Mouse (Mus musculus) thymus, postnatal 14 days (tissue): ENCODE measurements around the gene Slirp.
"Not testable (repeated sequence)": the region's sequence is repeated elsewhere in the genome, so short reads cannot be mapped to it uniquely, and the experiment has no call there.

Experiments used
- DNase-seq: peaks from one replicate; pipeline ENCODE4 v3.0.0; 2021

The Slirp gene

DNA sequence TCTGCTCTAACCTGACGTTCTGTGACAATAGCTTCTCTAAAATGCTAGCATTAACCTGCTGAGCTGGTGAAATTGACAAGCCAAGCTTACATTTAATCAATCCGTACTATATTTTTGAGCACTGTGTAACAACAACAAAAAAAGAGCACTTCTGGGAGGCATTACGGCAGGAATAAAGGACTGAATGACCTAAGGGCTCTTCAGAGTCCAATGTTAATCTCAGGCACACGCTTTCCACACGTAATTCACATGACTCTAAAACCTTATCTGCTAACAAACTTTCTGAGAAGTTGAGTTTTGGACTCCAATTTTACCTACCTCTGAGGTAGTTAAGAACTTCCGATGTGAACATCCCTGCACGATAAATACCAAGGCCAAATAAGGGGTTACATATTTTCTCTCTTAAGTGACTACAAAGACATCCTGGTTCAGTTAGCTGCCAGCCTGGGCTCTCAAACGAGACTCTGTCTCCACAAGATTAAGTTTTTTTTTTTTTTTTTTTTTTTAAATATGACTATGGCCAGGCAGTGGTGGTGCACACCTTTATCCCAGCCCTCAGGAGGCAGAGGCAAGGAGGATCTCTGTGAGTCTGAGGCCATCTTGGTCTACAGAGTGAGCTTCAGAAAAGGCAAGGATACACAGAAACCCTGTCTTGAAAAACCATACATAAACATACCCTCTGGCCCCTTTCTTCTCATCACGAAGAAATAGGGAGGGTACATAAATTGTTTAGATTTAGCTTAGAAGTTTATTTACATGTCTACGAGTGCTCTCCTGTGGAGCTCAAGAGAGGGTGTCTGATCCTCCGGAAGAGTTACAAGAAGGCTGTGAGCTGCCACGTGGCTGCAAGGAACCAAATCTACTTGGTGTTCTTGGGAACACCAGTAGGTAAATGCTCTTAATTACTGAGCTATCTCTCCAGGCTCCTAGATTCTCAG lies 1.2 kb upstream of the Slirp start:
- no peak for DNase-seq

DNA sequence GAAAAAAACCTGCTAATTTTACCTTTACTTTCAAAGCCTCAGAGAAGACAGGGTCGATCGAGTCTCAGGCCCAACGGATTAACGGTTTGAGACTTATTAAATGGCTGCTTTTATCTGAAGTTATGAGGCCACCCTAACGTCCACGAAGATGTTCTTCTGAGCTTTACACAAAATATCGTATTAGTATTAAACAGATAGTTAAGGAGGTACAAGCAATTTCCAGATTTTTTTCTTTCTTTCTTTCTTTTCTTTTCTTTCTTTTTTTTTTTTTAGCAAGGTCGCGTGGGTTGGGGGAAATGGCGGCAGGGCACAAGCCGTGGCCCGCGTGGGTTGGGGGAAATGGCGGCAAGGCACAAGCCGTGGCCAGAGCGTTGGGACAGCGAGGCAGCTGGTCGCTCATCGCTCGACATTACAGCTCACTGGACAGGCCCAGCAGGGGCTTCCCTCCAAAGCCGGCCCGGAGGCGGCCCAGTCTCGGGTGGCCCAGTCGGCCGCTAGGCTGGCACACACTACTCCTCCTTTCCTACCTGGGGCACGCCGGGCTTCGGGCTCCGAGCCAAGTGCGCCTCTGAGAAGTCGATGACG lies 489 bp upstream of the Slirp start:
- no peak for DNase-seq

DNA sequence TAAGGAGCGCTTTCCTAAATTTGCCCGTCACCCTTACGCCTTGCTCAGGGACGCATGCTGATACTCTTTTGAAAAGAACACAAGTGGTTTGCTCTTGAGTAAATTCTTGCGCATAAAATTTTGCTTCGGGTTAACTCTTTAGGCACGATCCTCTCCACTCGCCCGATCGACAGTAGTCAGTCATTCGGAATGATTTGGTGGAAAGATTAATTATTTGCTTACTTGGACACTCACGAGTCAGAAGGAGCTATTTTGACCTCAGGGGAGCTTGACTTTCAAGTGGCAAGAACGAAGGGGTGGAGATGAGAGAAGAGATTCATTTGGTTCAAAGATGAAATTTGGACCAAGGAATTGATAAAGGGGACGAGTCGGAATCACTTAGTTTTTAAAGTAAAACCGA lies 515 bp downstream of the Slirp start:
- DNase-seq = peak; percentile 5

DNA sequence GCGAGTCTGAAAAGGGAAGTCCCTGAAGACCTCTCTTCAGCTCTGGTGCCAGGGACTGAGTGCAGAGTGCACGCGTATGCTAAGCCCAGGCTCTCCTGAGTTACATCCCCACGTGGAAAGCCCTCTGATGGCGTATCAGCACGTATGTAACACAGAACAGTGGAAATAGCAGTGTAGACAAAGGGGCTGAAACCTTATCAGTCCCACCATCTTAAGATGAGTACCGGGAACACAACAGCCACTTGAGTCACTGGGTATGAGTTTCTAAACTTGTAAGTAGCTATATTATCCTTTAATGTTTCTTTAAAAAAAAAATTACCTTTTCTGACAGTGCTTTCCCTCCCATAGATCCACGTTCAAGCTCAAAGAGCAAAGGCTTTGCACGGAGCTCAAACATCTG lies 5.8 kb downstream of the Slirp start:
- DNase-seq = no peak

DNA sequence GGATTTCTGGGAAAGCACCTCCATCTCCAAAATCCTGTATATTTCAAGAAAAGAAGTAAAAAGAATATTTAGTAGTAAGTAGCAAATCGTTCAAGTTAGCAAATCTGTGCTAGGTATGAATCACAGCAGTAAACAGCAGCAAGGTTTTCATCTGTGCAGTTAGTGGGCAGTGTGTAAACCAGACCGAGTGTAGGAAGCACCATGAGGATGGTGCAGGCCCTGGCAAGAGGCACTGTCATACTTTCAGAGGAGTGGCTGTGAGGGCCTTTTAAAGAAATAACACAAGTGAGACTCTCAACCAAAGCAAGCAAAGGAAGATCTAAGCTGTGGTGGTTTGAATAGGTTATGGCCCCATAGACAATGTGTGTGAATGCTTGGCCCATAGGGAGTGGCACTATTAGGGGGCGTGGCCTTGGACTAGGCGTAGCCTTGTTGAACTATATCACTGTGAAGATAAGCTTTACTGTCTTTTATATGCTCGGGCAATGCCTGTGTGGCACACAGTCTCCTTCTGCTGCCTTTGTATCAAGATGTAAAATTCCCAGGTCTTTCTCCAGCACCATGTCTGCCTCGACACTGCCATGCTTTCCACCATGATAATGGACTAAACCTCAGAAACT lies 21.1 kb downstream of the Slirp start:
- DNase-seq = no peak

DNA sequence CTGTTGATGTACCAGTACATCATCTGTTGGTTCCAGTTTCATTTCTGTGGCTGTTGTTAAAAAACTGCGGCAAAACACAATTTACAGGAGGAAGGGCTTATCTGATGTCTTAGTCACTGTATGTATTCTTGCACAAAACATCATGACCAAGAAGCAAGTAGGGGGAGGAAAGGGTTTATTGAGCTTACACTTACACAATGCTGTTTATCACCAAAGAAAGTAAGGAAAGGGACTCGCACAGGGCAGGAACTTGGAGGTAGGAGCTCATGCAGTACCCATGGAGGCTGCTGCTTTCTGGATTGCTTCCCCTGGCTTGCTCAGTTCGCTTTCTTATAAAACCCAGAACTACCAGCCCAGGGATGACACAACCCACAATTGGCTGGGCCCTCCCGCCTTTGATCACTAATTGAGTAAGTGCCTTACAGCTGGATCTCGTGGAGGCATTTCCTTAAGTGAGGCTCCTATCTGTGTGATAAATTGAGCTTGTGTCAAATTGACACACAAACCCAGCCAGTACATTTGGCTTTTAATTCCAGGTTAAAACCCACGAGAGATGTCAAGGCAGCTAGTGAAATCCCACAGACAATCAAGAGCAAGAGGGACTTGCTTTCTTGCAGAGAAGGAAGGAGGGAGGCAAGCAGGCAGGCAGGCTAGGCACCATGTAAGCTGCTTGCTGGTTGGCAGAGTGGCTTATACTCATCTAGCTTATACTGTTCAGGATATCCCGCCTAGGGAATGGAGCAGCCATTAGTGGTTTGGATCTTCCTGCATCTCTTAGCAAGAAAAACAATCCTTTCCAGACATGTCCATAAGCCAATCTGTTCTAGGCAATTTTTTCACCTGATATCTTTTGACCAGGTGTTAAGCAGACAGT lies 26.8 kb downstream of the Slirp start:
- no peak for DNase-seq

DNA sequence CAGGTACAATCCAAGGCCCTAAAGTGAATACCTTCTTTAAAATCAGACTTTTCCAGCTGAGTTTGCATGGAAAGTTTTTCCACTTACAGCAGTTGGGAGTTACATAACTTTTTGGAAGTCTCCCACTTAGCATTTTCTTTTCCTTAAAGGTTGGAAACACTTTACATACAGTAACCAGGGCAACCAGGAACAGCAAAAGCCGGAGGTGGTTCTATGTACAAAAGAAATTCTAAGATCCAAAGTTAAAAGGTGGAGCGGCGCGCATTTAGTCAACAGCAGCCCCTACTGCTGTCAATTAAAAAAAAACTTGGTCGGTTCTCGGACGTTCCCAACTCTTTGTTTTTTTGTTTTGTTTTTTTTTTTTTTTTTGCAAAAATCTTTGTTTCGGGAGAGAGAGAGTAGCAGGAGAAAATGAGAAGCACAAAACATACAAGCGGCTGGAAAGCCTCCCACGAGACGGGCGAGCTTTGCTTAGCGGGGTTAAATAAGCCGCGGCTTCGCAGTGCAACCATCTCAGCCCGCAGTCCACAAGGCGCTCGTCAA lies 27.8 kb downstream of the Slirp start:
- no peak for DNase-seq

DNA sequence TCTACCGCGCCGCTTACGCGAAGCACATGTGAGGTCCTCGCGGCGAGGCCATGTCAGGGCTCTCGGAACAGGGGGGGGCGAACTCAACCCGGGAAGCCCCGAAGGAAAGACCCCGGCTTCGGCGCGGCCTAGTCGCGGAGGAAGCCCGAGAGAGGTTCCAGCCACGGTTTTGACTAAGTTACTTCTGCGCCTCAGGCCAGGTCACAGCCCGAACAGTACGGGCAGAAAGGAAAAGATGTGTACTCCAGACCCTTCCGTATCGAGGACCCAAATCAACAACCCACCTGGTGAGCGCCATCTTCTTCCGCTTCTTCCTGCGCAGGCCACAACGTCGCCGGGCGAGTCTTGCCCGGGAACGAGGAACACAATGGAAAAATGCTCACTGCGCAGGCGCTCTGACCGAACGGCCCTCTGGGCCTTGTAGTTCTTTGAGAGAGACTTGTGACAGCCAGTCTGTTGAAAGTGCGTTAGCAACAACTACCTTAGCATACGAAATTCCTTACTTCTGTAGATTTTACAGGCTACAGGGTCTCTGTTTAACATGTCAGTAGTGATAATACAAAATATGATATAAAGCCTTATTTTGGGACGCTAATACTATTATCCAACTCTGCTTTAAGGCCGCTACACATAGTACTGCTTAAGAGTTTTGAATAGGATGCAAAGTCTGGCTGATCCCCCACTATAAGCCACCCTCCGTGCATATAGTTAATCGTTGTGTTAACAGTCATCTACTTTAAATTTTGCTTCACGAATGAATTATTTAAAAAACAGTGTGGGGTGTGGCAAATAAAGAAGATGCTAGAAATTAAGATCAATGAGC lies 28.5 kb downstream of the Slirp start, which contains the start of gene Snw1:
TSS of gene Snw1 (minus strand) at position 311 of the 823 bp plus-strand sequence.
- peak; percentile 95 for DNase-seq

DNA sequence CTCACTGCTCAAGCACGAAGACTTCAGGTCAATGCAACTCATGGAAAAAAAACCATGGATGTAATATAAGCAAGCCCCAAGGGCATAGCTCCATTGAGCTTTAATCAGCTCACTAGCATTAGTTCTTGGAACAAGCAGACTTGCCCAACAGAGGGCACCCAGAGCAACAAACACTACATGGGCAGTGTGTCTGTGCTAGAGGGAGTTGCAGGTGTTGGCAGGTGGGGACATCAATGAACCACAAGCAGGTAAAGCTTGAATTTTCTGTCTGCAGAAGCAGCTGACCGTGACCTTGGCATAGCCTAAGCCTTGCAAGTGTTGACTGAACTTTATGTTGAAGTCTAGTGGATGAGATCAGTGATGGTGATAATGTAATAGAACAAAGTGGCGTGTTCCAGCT lies 31.1 kb downstream of the Slirp start:
- DNase-seq = no peak

DNA sequence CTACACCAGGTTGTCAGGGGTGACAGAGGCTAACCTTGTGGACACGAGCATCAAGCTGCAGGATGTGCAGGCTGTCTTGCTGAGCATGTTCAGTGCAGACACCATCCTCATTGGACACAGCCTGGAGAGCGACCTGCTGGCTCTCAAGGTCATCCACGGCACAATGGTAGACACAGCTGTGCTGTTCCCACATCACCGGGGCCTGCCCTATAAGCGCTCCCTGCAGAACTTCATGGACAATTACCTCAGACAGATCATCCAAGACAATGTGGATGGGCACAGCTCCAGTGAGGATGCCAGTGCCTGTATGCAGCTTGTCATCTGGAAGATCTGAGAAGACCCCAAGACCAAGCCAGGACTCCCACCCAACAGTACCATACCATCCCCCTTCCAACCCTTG lies 38.8 kb downstream of the Slirp start:
- not testable (repeated sequence) for DNase-seq

DNA sequence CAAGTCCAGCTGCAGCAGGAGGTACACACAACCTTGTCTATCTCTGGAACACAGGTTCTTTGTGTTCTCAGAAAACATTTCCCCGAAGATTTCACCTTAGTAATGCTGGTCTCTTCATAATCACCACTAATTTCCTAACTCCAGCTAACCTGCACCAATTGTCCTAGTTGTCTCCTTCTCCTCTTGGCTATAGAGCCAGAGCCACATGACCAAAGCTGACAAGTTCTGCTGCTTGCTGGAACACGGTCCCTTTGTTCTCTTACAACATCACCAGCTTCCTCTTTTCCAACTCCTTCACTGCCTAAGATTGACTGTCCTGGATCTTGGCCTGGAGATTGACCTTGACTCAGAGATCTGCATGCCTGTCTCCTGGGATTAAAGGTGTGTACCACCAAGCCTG lies 45.0 kb downstream of the Slirp start:
- DNase-seq = not testable (repeated sequence)

DNA sequence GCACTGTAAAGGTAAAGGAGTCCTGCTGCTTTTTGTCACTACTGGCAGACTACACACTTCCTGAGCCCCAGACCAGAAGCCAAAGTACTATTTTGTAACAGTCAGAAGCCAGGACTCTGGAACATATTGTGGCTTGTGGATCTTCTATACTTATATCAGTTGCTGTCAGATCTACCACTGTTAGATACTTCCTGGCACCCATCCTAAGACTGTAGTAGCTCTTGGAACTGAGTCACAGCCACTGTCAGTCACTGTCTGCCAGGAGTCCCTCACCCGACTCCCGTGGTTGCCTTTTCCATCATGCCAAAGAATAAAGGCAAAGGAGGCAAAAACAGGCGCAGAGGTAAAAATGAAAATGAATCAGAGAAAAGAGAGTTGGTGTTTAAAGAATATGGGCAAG lies 50.7 kb downstream of the Slirp start, which contains the start of gene Gm5788:
TSS of gene Gm5788 (plus strand) at position 301 of the 400 bp plus-strand sequence.
- DNase-seq = not testable (repeated sequence)
